Mouse (Mus musculus): ENCODE results near the gene Fkbp2.

Fkbp2 gene

GRCm38 (mm10) chr19:6980381-6981093 is at the start of gene Fkbp2:
Fkbp2 (minus strand) TSS chr19:6980501.
- peak; percentile 98 for DNase-seq (ENCODE audit: low spot score)

DNA sequence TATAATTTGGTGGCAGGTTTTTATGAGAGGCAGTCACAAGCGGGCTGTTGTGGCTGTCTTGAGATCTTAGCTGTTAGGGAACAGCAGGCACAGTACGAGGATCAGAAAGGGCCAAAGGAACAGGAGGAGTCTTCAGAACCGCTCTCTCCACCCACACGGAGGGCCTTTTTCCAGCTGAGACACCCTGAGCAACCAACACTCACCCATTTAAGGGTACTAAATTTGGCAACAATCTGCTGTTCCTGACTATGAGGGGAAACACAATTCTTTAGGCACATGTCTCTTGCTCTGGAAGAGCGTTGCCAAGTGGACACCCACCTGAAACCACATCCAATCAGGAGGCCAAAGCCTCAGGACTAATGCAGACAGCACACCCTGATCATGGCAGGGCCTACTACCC is 49.2 kb upstream of the Fkbp2 start:
- DNase-seq (ENCODE audit: low spot score), result no peak

DNA sequence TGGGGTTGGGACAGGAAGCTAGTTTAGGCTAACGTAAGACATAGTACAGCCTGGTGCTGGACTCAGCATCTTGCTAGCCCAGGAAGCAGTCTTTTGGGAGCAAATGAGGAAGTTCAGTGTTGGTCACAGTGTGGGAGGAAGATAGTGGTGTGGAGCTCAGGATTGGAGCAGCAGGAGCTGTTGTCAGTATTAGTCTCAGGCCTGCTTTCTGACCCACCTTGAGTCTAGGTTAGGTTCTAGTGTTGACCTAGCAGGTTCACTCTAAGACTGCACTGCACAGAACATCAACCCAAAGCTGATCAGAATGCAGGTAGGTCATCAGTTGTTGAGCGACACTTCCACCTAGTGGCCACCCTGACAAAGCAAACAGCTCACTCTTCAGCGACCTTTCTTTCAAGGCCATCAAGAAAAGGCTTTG is 39.9 kb upstream of the Fkbp2 start:
- no peak for DNase-seq (ENCODE audit: low spot score)

DNA sequence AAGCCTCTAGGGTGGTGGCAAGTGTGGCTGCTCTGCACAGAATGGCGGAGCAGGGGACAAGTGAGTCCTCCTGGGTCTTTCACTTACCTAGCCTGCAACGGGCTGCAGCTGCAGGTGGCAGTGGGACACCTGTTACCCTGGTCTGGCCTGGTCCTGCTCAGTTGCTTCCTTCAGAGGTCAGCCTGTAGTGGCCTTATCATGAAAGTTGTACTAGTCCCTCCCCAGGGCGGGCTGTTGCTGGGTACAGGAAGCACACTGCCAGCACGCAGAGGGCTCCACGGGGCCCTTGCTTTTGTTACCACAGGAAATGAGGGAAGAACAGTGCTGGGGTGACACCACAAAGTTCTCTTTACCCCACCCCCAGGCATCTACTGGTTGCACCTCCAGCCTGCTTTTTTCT is 38.9 kb upstream of the Fkbp2 start, which contains the start of gene Fermt3:
TSS of gene Fermt3 (minus strand) at position 279 of the 400 bp plus-strand sequence.
- DNase-seq (ENCODE audit: low spot score), result no peak

DNA sequence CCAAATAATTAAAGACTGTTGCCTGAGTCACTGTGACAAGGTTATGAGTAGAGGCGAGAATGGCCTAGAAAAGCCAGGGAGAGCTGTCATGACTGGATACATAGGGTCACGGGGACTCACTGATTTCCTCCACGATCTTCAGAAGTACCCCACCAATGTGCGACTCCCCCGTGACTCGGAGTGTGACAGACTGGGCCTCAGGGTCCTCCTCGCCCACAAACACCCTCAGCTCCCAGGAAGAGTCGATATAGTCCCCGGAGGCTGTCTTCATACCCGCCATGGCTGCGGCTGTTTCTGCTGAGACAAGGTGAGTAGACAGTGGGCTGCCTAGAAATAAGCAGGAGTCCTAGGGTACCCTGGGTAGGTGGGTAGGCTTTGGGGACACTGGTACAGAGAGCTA is 38.2 kb upstream of the Fkbp2 start:
- no peak for DNase-seq (ENCODE audit: low spot score)

DNA sequence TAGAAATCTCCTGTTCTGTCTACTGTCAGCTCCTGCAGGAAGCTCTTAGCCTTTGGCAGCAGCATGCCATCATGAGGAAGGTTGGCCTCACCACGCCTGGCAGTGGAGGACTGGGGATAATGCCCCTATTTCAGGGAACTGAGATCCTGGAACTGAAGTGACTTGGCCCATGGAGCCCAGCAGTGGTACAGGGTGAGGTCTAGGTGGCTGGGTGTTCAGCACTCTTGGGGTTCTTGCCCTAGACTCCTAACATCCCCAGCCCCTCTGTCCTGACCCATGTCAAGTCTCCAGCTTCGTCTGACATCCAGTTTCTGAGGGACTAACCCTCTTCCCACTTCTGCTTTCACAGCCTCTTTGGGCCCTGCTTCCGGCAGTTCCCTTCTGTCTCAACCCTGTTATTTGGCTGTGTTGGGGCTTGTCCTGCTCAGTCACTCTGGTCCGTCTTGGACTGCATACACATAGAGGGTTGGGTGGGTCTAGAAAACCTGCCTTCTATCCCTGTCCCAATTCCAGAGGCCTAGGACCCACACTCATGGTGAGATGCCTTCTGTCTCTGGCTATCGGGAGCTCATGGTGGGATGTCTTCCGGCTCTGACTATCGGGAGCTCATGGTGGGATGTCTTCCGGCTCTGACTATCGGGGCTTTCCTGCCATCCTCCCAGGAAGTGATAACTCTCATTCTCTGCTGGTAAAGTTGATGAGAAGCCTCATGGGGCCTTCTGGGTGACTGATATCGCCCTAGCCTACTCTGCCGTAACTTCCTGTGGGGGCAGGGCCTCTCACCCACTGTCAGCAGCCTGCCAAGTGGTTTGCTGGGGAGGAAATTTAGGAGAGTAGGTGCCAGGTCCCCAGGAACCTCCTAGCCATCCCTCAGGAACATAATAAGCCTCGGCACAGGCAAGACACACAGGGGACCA is 37.5 kb upstream of the Fkbp2 start:
- no peak for DNase-seq (ENCODE audit: low spot score)

DNA sequence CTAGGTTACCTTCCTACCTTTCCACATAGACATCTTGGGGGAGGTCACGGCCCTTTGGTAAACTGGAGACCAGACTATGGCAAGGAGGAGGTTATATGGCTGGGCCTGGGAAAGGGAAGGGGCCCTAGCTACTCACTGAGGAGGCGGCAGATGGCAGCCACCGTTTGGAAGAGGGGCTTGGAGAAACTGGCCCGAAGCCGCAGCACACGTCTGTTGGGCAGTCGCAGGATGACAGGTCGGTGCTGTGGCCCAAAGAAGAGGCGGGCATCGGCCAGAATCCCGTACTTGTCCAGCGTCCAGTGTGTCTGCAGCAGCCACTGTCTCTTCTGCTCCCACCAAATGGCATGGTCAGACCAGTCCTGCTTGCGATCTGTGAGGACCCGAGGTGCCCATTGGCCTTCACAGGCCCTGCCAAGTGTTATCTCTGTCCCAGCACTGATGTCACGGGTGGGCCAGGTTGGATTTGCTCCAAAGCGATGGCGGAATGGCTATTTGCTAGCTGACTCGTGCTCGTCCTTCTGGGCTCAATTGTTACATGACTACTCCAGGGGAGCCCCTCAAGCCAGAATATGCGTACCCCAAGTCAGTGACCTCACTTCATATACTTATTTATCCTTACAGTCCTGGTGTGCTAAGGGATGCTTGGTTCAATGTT is 34.3 kb upstream of the Fkbp2 start:
- DNase-seq (ENCODE audit: low spot score), result no peak

- DNase-seq (ENCODE audit: low spot score), result no peak
These were observed 33.7 kb upstream of the Fkbp2 start for GRCm38 (mm10) chr19:7013984-7014383.

DNA sequence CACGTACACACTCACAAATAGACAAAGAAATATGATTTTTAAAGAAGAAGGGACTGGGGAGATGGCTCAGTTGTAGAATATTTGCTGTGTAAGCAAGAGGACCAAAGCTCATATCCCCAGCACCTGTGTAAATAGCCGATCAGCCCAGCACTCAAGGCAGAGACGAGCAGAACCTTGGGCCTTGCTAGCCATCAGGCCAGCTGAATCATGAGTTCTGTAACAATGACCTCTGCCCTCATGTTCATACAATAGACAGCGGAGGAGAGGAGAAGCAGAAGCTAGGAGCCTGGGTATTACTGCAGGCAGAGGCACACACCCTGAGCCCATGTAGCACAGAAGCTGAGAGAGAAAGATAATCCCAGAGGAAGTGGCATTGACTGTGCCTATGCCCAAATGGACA is 32.1 kb upstream of the Fkbp2 start:
- DNase-seq (ENCODE audit: low spot score), result no peak

DNA sequence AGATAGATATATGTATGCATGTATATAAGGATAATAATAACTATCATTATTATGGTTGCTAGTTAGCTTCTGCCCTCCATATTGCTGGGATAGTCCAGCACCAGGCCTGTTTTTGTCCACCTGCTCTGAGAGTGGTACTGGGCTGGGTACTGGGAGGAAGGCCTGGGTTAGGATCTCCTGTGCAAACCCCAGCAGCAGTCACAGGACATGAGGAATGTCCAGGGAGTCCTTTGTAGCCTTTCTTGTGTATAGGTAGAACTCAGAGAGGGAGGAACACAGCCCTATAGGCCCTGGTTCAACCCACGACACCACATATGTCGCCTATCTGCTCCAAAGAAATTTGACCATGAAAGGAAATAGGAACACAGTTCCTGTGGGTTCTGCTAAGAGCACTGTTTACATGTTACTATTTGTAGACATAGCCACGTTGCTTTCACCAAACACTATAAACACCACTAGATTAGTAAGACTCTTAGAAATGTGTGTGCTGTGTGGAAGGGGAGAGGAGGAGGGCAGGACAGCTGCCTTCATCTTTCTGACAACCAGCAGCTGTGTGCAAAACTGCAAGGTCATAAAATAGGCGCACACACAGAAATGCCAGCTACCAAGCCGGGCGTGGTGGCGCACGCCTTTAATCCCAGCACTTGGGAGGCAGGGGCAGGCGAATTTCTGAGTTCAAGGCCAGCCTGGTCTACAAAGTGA is 26.7 kb upstream of the Fkbp2 start:
- no peak for DNase-seq (ENCODE audit: low spot score)

GRCm38 (mm10) chr19:6999360-7000063 is 19.2 kb upstream of the Fkbp2 start:
- DNase-seq (ENCODE audit: low spot score), result no peak

- no peak for DNase-seq (ENCODE audit: low spot score)
These were observed 17.5 kb upstream of the Fkbp2 start for GRCm38 (mm10) chr19:6997721-6998290.

DNA sequence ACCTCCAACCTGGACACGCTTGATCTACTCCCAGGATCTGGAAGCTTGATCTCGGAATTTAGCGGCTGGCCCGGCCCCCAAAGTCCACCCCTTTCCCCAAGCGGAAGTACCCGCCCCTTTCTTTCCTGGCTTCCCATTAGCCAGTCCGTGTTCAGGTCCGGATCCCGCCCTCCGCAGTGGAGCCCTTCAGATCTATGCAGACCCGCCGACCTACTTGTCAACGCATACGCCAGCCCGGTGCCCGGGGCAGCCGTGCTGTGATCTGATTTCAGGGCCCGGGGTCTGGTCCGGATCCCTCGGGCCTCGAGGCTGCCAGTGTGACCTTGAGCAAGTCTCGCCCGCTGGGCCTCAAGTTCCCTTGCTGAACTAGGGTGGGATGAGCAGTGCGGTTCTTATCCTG is 15.7 kb upstream of the Fkbp2 start, which contains the start of the genes Nudt22 and Trpt1:
TSS of gene Nudt22 (minus strand) at position 112 of the 400 bp plus-strand sequence.
TSS of gene Trpt1 (plus strand) at position 126 of the 400 bp plus-strand sequence.
- peak; percentile 85 for DNase-seq (ENCODE audit: low spot score)

DNA sequence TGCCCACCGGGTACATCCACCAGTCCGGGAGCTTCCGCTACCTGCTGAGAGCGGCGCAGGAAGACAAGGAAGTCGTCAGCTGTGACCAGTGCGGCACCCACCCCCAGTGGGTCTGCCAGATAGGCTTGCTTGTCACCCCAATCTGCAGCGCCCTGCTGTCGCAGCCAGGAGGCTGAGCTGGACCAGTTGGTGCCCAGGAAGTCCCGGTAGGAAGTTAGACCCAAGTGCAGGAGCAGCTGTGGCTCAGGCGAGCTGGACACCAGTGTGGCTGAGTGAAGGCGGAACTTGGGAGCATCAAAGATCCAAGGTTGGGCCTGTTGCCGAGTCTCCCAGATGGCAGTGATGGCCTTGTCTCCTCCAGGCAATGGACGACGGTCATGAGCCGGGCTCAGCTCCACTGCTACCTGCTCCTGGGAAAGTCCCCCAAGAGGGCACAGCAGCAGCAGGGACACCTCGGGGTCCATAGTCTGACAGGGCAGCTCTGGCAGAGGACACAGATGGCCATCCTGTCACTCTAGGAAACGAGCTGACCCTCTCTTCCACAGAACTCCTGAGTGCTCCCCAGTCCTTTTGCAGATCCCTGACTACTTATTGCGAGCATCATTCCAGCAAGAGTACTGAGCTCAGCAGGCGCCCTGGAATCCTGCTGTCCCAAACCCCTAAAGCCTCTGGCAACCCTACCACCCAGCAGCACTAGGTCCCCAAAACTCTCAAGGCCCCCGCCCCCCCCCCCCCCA is 15.1 kb upstream of the Fkbp2 start:
- DNase-seq (ENCODE audit: low spot score), result no peak

DNA sequence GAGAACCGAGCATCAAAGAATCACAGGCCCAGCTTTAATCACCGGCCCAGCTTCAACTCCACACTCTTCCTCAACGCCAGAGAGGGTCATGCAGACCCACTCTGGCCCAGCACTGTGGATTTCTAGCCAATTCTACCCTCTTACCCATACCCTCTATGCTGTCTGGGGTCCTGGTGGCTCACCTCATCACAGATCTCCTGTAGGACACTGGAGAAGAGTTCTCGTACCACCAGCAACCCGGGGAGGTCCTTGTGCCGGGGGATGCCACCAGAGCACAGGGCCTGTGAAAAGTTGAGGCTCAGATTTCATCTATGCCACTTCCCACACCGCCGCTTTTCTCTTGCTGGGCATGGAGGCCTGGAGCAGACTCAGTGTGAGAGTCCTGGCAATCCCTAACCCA is 14.2 kb upstream of the Fkbp2 start:
- DNase-seq (ENCODE audit: low spot score), result no peak

- no peak for DNase-seq (ENCODE audit: low spot score)
These were observed 13.7 kb upstream of the Fkbp2 start for GRCm38 (mm10) chr19:6994002-6994401.

- DNase-seq (ENCODE audit: low spot score), result no peak
These were observed 12.9 kb upstream of the Fkbp2 start for GRCm38 (mm10) chr19:6993011-6993770.

DNA sequence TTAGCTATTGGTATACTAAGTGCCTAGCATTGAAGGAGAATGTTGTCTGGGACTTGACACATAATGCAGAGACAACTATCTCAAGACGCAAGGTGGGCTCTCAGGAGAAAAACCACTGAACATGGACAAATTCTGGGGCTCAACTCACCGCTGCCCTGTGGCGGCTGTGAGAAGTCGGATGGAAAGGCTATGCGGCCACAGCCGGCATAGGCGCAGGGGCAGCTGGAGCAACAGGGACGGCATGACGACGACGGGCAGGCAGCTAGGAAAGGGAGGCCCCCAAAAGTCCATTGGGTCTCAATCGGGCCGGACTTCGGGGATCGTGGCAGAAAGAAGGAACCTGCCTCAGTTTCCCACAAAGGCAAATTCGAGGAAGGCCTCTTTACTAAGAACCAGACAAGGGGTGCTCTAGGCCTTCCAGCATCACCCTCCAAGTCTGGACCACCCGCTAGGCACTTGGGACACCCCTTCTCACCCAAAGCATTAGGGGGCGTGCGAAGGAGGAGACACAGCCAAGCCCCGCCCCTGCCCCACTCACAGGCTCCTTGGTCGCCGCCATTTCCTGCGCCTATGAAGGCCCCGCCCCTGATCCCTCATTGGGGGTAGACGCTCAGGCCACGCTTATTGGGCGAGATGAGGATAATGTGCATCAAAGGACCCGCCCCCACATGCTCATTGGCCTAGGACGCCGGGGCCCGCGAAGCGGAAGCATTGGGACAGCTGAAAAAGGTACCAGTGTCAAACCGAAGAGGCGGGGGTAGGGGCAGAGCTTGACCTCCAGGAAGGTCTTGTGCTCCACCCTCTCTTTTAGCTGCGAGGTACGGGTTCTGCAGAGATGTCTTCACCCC is 11.9 kb upstream of the Fkbp2 start, which contains the start of gene Dnajc4:
TSS of gene Dnajc4 (minus strand) at position 562 of the 848 bp plus-strand sequence.
- DNase-seq (ENCODE audit: low spot score), result peak; percentile 97
